Mouse (Mus musculus): ENCODE results near the gene Abcb11. TPM values are rescaled to one million over a fixed set of nuclear protein-coding genes. Genes with fewer than 3 reads are reported as not detected.

Gene Abcb11
- polyA plus RNA-seq (2014; fragmentation: Nextera tagmentation; extraction: Ambion mirVana) = 0.06 TPM in 1 of 2 replicates, not detected in the other

- no peak for DNase-seq (ENCODE audit: low spot score)
- no peaks in the 10 kb centered on the region for H3K27me3 ChIP-seq (ENCODE audit: control insufficient read depth, insufficient read depth, low read length)
- H3K4me2 ChIP-seq (replicated peaks; ENCODE audit: low read depth, low read length) = no peak within 1 kb of the TSS
- no peak within 1 kb of the TSS for H3K27ac ChIP-seq (ENCODE audit: low read depth, low read length)
- no peaks in the 10 kb centered on the region for H3K4me1 ChIP-seq (replicated peaks; ENCODE audit: control insufficient read depth, insufficient read depth, low read length)
- H3K36me3 ChIP-seq (ENCODE audit: control insufficient read depth, insufficient read depth, low read length) = no peaks in the 10 kb centered on the region
- ATAC-seq (ENCODE audit: low FRiP score) = no peak
- 84% methylated on average over 9 of the region's 9 CpGs for WGBS
- no peaks in the 10 kb centered on the region for H3K9me3 ChIP-seq (ENCODE audit: control insufficient read depth, low read length)
- H3K4me3 ChIP-seq (ENCODE audit: low read depth, low read length) = no peak within 1 kb of the TSS
- no peak within 1 kb of the TSS for H3K9ac ChIP-seq (ENCODE audit: low read depth, low read length)
These were observed at the start of gene Abcb11 for GRCm38 (mm10) chr2:69342496-69343221. Gene Abcb11, minus strand, starts transcription at chr2:69342616.

- ATAC-seq (ENCODE audit: low FRiP score) (no peak), DNase-seq (ENCODE audit: low spot score) (no peak)
- Histone ChIP-seq H3K9me3 (ENCODE audit: control insufficient read depth, low read length) (no peaks in the 10 kb centered on the region), H3K36me3 (ENCODE audit: control insufficient read depth, insufficient read depth, low read length) (no peaks in the 10 kb centered on the region), H3K4me2 (replicated peaks; ENCODE audit: low read depth, low read length) (no peak overlapping the region), H3K27me3 (ENCODE audit: control insufficient read depth, insufficient read depth, low read length) (no peaks in the 10 kb centered on the region), H3K9ac (ENCODE audit: low read depth, low read length) (no peak overlapping the region), H3K4me3 (ENCODE audit: low read depth, low read length) (no peak overlapping the region), H3K4me1 (replicated peaks; ENCODE audit: control insufficient read depth, insufficient read depth, low read length) (no peaks in the 10 kb centered on the region), H3K27ac (ENCODE audit: low read depth, low read length) (no peak overlapping the region)
- WGBS = 76% methylated on average over 3 of the region's 3 CpGs
These were observed 43.9 kb upstream of the Abcb11 start for GRCm38 (mm10) chr2:69386118-69386871.

- DNase-seq (ENCODE audit: low spot score) = no peak
- H3K9me3 ChIP-seq (ENCODE audit: control insufficient read depth, low read length) = no peaks in the 10 kb centered on the region
- H3K36me3 ChIP-seq (ENCODE audit: control insufficient read depth, insufficient read depth, low read length) = no peaks in the 10 kb centered on the region
- no peak overlapping the region for H3K4me3 ChIP-seq (ENCODE audit: low read depth, low read length)
- no peak overlapping the region for H3K9ac ChIP-seq (ENCODE audit: low read depth, low read length)
- no peak overlapping the region for H3K4me2 ChIP-seq (replicated peaks; ENCODE audit: low read depth, low read length)
- no peak for ATAC-seq (ENCODE audit: low FRiP score)
- no peaks in the 10 kb centered on the region for H3K27me3 ChIP-seq (ENCODE audit: control insufficient read depth, insufficient read depth, low read length)
- H3K27ac ChIP-seq (ENCODE audit: low read depth, low read length) = no peak overlapping the region
- 89% methylated on average over 5 of the region's 5 CpGs for WGBS
- no peaks in the 10 kb centered on the region for H3K4me1 ChIP-seq (replicated peaks; ENCODE audit: control insufficient read depth, insufficient read depth, low read length)
These were observed 40.4 kb upstream of the Abcb11 start for GRCm38 (mm10) chr2:69382838-69383237.

- ATAC-seq (ENCODE audit: low FRiP score) = no peak
- no peaks in the 10 kb centered on the region for H3K9me3 ChIP-seq (ENCODE audit: control insufficient read depth, low read length)
- no peak overlapping the region for H3K9ac ChIP-seq (ENCODE audit: low read depth, low read length)
- WGBS = 53% methylated on average over 8 of the region's 8 CpGs
- DNase-seq (ENCODE audit: low spot score) = no peak
- no peak overlapping the region for H3K27ac ChIP-seq (ENCODE audit: low read depth, low read length)
- no peak overlapping the region for H3K4me2 ChIP-seq (replicated peaks; ENCODE audit: low read depth, low read length)
- H3K27me3 ChIP-seq (ENCODE audit: control insufficient read depth, insufficient read depth, low read length) = no peaks in the 10 kb centered on the region
- H3K4me3 ChIP-seq (ENCODE audit: low read depth, low read length) = no peak overlapping the region
- H3K36me3 ChIP-seq (ENCODE audit: control insufficient read depth, insufficient read depth, low read length) = no peaks in the 10 kb centered on the region
- H3K4me1 ChIP-seq (replicated peaks; ENCODE audit: control insufficient read depth, insufficient read depth, low read length) = no peaks in the 10 kb centered on the region
These were observed 39.3 kb upstream of the Abcb11 start for GRCm38 (mm10) chr2:69381740-69382139.

GRCm38 (mm10) chr2:69380281-69380680 is 37.9 kb upstream of the Abcb11 start, which contains the start of gene Dhrs9:
Gene Dhrs9, plus strand, starts transcription at chr2:69380445.
- 75% methylated on average over 13 of the region's 13 CpGs for WGBS
- Histone ChIP-seq H3K9ac (ENCODE audit: low read depth, low read length) (no peak within 1 kb of the TSS), H3K4me2 (replicated peaks; ENCODE audit: low read depth, low read length) (no peak within 1 kb of the TSS), H3K4me1 (replicated peaks; ENCODE audit: control insufficient read depth, insufficient read depth, low read length) (no peaks in the 10 kb centered on the region), H3K4me3 (ENCODE audit: low read depth, low read length) (no peak within 1 kb of the TSS), H3K9me3 (ENCODE audit: control insufficient read depth, low read length) (no peaks in the 10 kb centered on the region), H3K27ac (ENCODE audit: low read depth, low read length) (no peak within 1 kb of the TSS), H3K27me3 (ENCODE audit: control insufficient read depth, insufficient read depth, low read length) (no peaks in the 10 kb centered on the region), H3K36me3 (ENCODE audit: control insufficient read depth, insufficient read depth, low read length) (no peaks in the 10 kb centered on the region)
- ATAC-seq (ENCODE audit: low FRiP score) (no peak), DNase-seq (ENCODE audit: low spot score) (no peak)

GRCm38 (mm10) chr2:69379801-69380200 is 37.4 kb upstream of the Abcb11 start:
- Histone ChIP-seq H3K27me3 (ENCODE audit: control insufficient read depth, insufficient read depth, low read length) (no peaks in the 10 kb centered on the region), H3K27ac (ENCODE audit: low read depth, low read length) (no peak overlapping the region), H3K4me2 (replicated peaks; ENCODE audit: low read depth, low read length) (no peak overlapping the region), H3K9me3 (ENCODE audit: control insufficient read depth, low read length) (no peaks in the 10 kb centered on the region), H3K36me3 (ENCODE audit: control insufficient read depth, insufficient read depth, low read length) (no peaks in the 10 kb centered on the region), H3K4me1 (replicated peaks; ENCODE audit: control insufficient read depth, insufficient read depth, low read length) (no peaks in the 10 kb centered on the region), H3K9ac (ENCODE audit: low read depth, low read length) (no peak overlapping the region), H3K4me3 (ENCODE audit: low read depth, low read length) (no peak overlapping the region)
- 48% methylated on average over 1 of the region's 1 CpGs for WGBS
- no peak for ATAC-seq (ENCODE audit: low FRiP score)
- DNase-seq (ENCODE audit: low spot score) = no peak

- no peak overlapping the region for H3K9ac ChIP-seq (ENCODE audit: low read depth, low read length)
- WGBS = 87% methylated on average over 2 of the region's 2 CpGs
- no peak for ATAC-seq (ENCODE audit: low FRiP score)
- H3K4me3 ChIP-seq (ENCODE audit: low read depth, low read length) = no peak overlapping the region
- H3K9me3 ChIP-seq (ENCODE audit: control insufficient read depth, low read length) = no peaks in the 10 kb centered on the region
- no peaks in the 10 kb centered on the region for H3K27me3 ChIP-seq (ENCODE audit: control insufficient read depth, insufficient read depth, low read length)
- DNase-seq (ENCODE audit: low spot score) = no peak
- H3K36me3 ChIP-seq (ENCODE audit: control insufficient read depth, insufficient read depth, low read length) = no peaks in the 10 kb centered on the region
- H3K27ac ChIP-seq (ENCODE audit: low read depth, low read length) = no peak overlapping the region
- H3K4me1 ChIP-seq (replicated peaks; ENCODE audit: control insufficient read depth, insufficient read depth, low read length) = no peaks in the 10 kb centered on the region
- no peak overlapping the region for H3K4me2 ChIP-seq (replicated peaks; ENCODE audit: low read depth, low read length)
These were observed 34.4 kb upstream of the Abcb11 start for GRCm38 (mm10) chr2:69376780-69377179.

- Histone ChIP-seq H3K4me2 (replicated peaks; ENCODE audit: low read depth, low read length) (no peak overlapping the region), H3K9ac (ENCODE audit: low read depth, low read length) (no peak overlapping the region), H3K36me3 (ENCODE audit: control insufficient read depth, insufficient read depth, low read length) (no peaks in the 10 kb centered on the region), H3K4me3 (ENCODE audit: low read depth, low read length) (no peak overlapping the region), H3K9me3 (ENCODE audit: control insufficient read depth, low read length) (no peaks in the 10 kb centered on the region), H3K4me1 (replicated peaks; ENCODE audit: control insufficient read depth, insufficient read depth, low read length) (no peaks in the 10 kb centered on the region), H3K27ac (ENCODE audit: low read depth, low read length) (no peak overlapping the region), H3K27me3 (ENCODE audit: control insufficient read depth, insufficient read depth, low read length) (no peaks in the 10 kb centered on the region)
- no peak for DNase-seq (ENCODE audit: low spot score)
- ATAC-seq (ENCODE audit: low FRiP score) = no peak
- 100% methylated on average over 1 of the region's 1 CpGs for WGBS
These were observed 22.9 kb upstream of the Abcb11 start for GRCm38 (mm10) chr2:69365275-69365674.

GRCm38 (mm10) chr2:69364831-69365230 is 22.4 kb upstream of the Abcb11 start:
- H3K4me2 ChIP-seq (replicated peaks; ENCODE audit: low read depth, low read length) = no peak overlapping the region
- no peak for ATAC-seq (ENCODE audit: low FRiP score)
- WGBS = 88% methylated on average over 2 of the region's 2 CpGs

More at GRCm38 (mm10) chr2:69364831-69365230, 22.4 kb upstream of the Abcb11 start:
- Histone ChIP-seq H3K9me3 (ENCODE audit: control insufficient read depth, low read length) (no peaks in the 10 kb centered on the region), H3K27me3 (ENCODE audit: control insufficient read depth, insufficient read depth, low read length) (no peaks in the 10 kb centered on the region), H3K4me1 (replicated peaks; ENCODE audit: control insufficient read depth, insufficient read depth, low read length) (no peaks in the 10 kb centered on the region), H3K27ac (ENCODE audit: low read depth, low read length) (no peak overlapping the region), H3K4me3 (ENCODE audit: low read depth, low read length) (no peak overlapping the region), H3K36me3 (ENCODE audit: control insufficient read depth, insufficient read depth, low read length) (no peaks in the 10 kb centered on the region), H3K9ac (ENCODE audit: low read depth, low read length) (no peak overlapping the region)
- no peak for DNase-seq (ENCODE audit: low spot score)
